Mouse (Mus musculus): ENCODE data around the gene Atf4. TPM values are rescaled to one million over a fixed set of nuclear protein-coding genes. Genes with fewer than 3 reads are reported as not detected.

Atf4 gene
- total and polyA plus RNA-seq, 3 experiments: 85.1 to 444 (median 351) TPM

- TF ChIP-seq POLR2AphosphoS5 (IDR thresholded peaks at IDR 0.05; ENCODE audit: borderline replicate concordance, low read depth, low read length) (no peak), CHD1 (IDR thresholded peaks at IDR 0.05; ENCODE audit: low read depth, low read length) (0 out of 2 replicates have a peak, but pooled peaks have one; percentile 9)
- Histone ChIP-seq H3K9me3 (replicated peaks; ENCODE audit: insufficient read depth, low read length) (no peaks in the 10 kb centered on the region), H3K27ac (ENCODE audit: control insufficient read depth, low read depth, low read length) (peak overlapping the region; percentile 86), H3K27me3 (ENCODE audit: control insufficient read depth in 1 of 2, insufficient read depth in 2 of 2, low read length in 2 of 2) (no peaks in the 10 kb centered on the region), H3K36me3 (ENCODE audit: control insufficient read depth in 1 of 2, insufficient read depth in 2 of 2, low read length in 2 of 2) (peaks cover 11 to 26% of the 10 kb centered on the region in 2 experiments), H3K79me2 (ENCODE audit: control insufficient read depth, insufficient read depth, low read length, poor library complexity) (peaks cover 24% of the 10 kb centered on the region), H3K9ac (ENCODE audit: control insufficient read depth, low read depth, low read length, poor library complexity, severe bottlenecking) (peak overlapping the region; percentile 85), H3K4me3 (ENCODE audit: control insufficient read depth in 1 of 2, insufficient read depth in 1 of 2, low read depth in 2 of 2, low read length in 2 of 2) (peak overlapping the region; percentile 72), H3K4me1 (ENCODE audit: control insufficient read depth in 1 of 2, insufficient read depth in 2 of 2, low read length in 2 of 2) (peaks cover 6 to 28% of the 10 kb centered on the region in 2 experiments)
- peak; percentile 73 for DNase-seq (ENCODE audit: low read depth, low spot score)
These were observed 777 bp upstream of the Atf4 start for GRCm38 (mm10) chr15:80254207-80254606.

GRCm38 (mm10) chr15:80255646-80256121 is 700 bp downstream of the Atf4 start:
- peak overlapping the region; percentile 93 for H3K9ac ChIP-seq (ENCODE audit: control insufficient read depth, low read depth, low read length, poor library complexity, severe bottlenecking)
- H3K4me3 ChIP-seq (ENCODE audit: control insufficient read depth in 1 of 2, insufficient read depth in 1 of 2, low read depth in 2 of 2, low read length in 2 of 2): peak overlapping the region; percentile 73 to 79
- peaks cover 9 to 20% of the 10 kb centered on the region in 2 experiments; a peak in 3 of 4 replicates for H3K36me3 ChIP-seq (ENCODE audit: control insufficient read depth in 1 of 2, insufficient read depth in 2 of 2, low read length in 2 of 2)
- DNase-seq (ENCODE audit: low read depth, low spot score): peak; percentile 87
- H3K79me2 ChIP-seq (ENCODE audit: control insufficient read depth, insufficient read depth, low read length, poor library complexity): peaks cover 24% of the 10 kb centered on the region
- H3K4me1 ChIP-seq (ENCODE audit: control insufficient read depth in 1 of 2, insufficient read depth in 2 of 2, low read length in 2 of 2): peaks cover 6 to 19% of the 10 kb centered on the region in 2 experiments
- no peaks in the 10 kb centered on the region for H3K27me3 ChIP-seq (ENCODE audit: control insufficient read depth in 1 of 2, insufficient read depth in 2 of 2, low read length in 2 of 2)
- H3K9me3 ChIP-seq (replicated peaks; ENCODE audit: insufficient read depth, low read length): no peaks in the 10 kb centered on the region
- peak overlapping the region; percentile 95 for H3K27ac ChIP-seq (ENCODE audit: control insufficient read depth, low read depth, low read length)
- no peak for TF ChIP-seq MEF2A (IDR thresholded peaks at IDR 0.05; ENCODE audit: extremely low read depth, insufficient replicate concordance, low read depth, low read length, poor library complexity, severe bottlenecking)
- TF ChIP-seq MAZ (IDR thresholded peaks at IDR 0.05; ENCODE audit: low read depth, low read length): 0 out of 2 replicates have a peak, but pooled peaks have one; percentile 2
- peak; percentile 84; the same call in 1 of the 2 replicates for TF ChIP-seq CHD1 (IDR thresholded peaks at IDR 0.05; ENCODE audit: low read depth, low read length)

- Histone ChIP-seq H3K9me3 (replicated peaks; ENCODE audit: insufficient read depth, low read length) (no peaks in the 10 kb centered on the region), H3K9ac (ENCODE audit: control insufficient read depth, low read depth, low read length, poor library complexity, severe bottlenecking) (peak overlapping the region; percentile 93), H3K4me3 (ENCODE audit: control insufficient read depth in 1 of 2, insufficient read depth in 1 of 2, low read depth in 2 of 2, low read length in 2 of 2) (peak overlapping the region; percentile 73 to 79), H3K27me3 (ENCODE audit: control insufficient read depth in 1 of 2, insufficient read depth in 2 of 2, low read length in 2 of 2) (no peaks in the 10 kb centered on the region), H3K36me3 (ENCODE audit: control insufficient read depth in 1 of 2, insufficient read depth in 2 of 2, low read length in 2 of 2) (peaks cover 9 to 14% of the 10 kb centered on the region in 2 experiments; a peak in 3 of 4 replicates), H3K27ac (ENCODE audit: control insufficient read depth, low read depth, low read length) (peak overlapping the region; percentile 95), H3K79me2 (ENCODE audit: control insufficient read depth, insufficient read depth, low read length, poor library complexity) (peaks cover 24% of the 10 kb centered on the region), H3K4me1 (ENCODE audit: control insufficient read depth in 1 of 2, insufficient read depth in 2 of 2, low read length in 2 of 2) (peaks cover 3 to 13% of the 10 kb centered on the region in 2 experiments; a peak in 3 of 4 replicates)
- no peak for DNase-seq (ENCODE audit: low read depth, low spot score)
- TF ChIP-seq GATA1 (IDR thresholded peaks at IDR 0.05; ENCODE audit: low read depth, low read length): no peak
- TF ChIP-seq POLR2A (IDR thresholded peaks at IDR 0.05; ENCODE audit: control insufficient read depth in 1 of 2, insufficient read depth in 1 of 2, low read depth in 1 of 2, low read length in 2 of 2, poor library complexity in 1 of 2): peak in 1 of 2 experiments; percentile 10; a peak in 1 of 4 replicates
These were observed 1.3 kb downstream of the Atf4 start for GRCm38 (mm10) chr15:80256242-80256641.
